Mouse (Mus musculus) lung, postnatal 10 days (tissue): ENCODE measurements around the gene Slc25a34.

ENCODE experiments used
- DNase-seq: peaks from one replicate; pipeline ENCODE4 v3.0.0; 2021

Gene Slc25a34

GRCm38 (mm10) chr4:141623666-141624065 lies at the start of gene Slc25a34:
TSS of gene Slc25a34 (minus strand) at chr4:141623821.
- DNase-seq, result peak; percentile 84

GRCm38 (mm10) chr4:141672325-141672724 lies 48.7 kb upstream of the Slc25a34 start:
- DNase-seq, result peak; percentile 44

GRCm38 (mm10) chr4:141671389-141671788 lies 47.8 kb upstream of the Slc25a34 start:
- no peak for DNase-seq

GRCm38 (mm10) chr4:141669898-141670712 lies 46.5 kb upstream of the Slc25a34 start:
- peak; percentile 38 for DNase-seq

GRCm38 (mm10) chr4:141664799-141665198 lies 41.2 kb upstream of the Slc25a34 start, which contains the start of gene Plekhm2:
TSS of gene Plekhm2 (minus strand) at chr4:141664899.
- no peak for DNase-seq

- peak; percentile 85 for DNase-seq
Observed at GRCm38 (mm10) chr4:141664011-141664745, 40.6 kb upstream of the Slc25a34 start.

GRCm38 (mm10) chr4:141663122-141663931 lies 39.7 kb upstream of the Slc25a34 start:
- peak; percentile 32 for DNase-seq

GRCm38 (mm10) chr4:141660884-141661283 lies 37.3 kb upstream of the Slc25a34 start:
- DNase-seq, result no peak

- peak; percentile 55 for DNase-seq
Observed at GRCm38 (mm10) chr4:141659739-141660138, 36.1 kb upstream of the Slc25a34 start.

GRCm38 (mm10) chr4:141658846-141659484 lies 35.3 kb upstream of the Slc25a34 start:
- DNase-seq, result no peak

GRCm38 (mm10) chr4:141656932-141657331 lies 33.3 kb upstream of the Slc25a34 start:
- no peak for DNase-seq

GRCm38 (mm10) chr4:141655908-141656608 lies 32.4 kb upstream of the Slc25a34 start:
- DNase-seq, result peak; percentile 43

- no peak for DNase-seq
Observed at GRCm38 (mm10) chr4:141654509-141654908, 30.9 kb upstream of the Slc25a34 start.

GRCm38 (mm10) chr4:141653813-141654212 lies 30.2 kb upstream of the Slc25a34 start:
- no peak for DNase-seq

GRCm38 (mm10) chr4:141653044-141653443 lies 29.4 kb upstream of the Slc25a34 start:
- DNase-seq, result no peak

- no peak for DNase-seq
Observed at GRCm38 (mm10) chr4:141651944-141652343, 28.3 kb upstream of the Slc25a34 start.

GRCm38 (mm10) chr4:141651286-141651685 lies 27.7 kb upstream of the Slc25a34 start:
- DNase-seq, result no peak

GRCm38 (mm10) chr4:141649244-141649643 lies 25.6 kb upstream of the Slc25a34 start:
- DNase-seq, result no peak

- DNase-seq, result no peak
Observed at GRCm38 (mm10) chr4:141648262-141648661, 24.6 kb upstream of the Slc25a34 start.

- DNase-seq, result no peak
Observed at GRCm38 (mm10) chr4:141647187-141647586, 23.6 kb upstream of the Slc25a34 start.

- DNase-seq, result no peak
Observed at GRCm38 (mm10) chr4:141645988-141646387, 22.4 kb upstream of the Slc25a34 start.
